In genomic region chr13:114387521-114388171, GRCm38 (mm10) we compare ENCODE assay signal across 7 mouse cellular contexts. TPM values are rescaled to one million over a fixed set of nuclear protein-coding genes. Genes with fewer than 3 reads are reported as not detected.
DNase-seq lines count a peak whose midpoint lies in the region; ATAC-seq lines count a peak whose summit lies in the region.

No protein-coding gene starts in this region.

- no peaks in the 10 kb centered on the region for H3K9me3 ChIP-seq in embryonic facial prominence, embryonic 10.5 days
- no peaks in the 10 kb centered on the region for H3K9me3 ChIP-seq in limb, embryonic 10.5 days (replicated peaks)
- no peaks in the 10 kb centered on the region for H3K9me3 ChIP-seq in midbrain, embryonic 13.5 days

- H3K36me3 ChIP-seq in embryonic facial prominence, embryonic 10.5 days (replicated peaks) = peaks cover 14% of the 10 kb centered on the region
- peaks cover 9% of the 10 kb centered on the region for H3K36me3 ChIP-seq in limb, embryonic 10.5 days
- peaks cover 5% of the 10 kb centered on the region for H3K36me3 ChIP-seq in midbrain, embryonic 13.5 days

- peak; percentile 97 for DNase-seq in adrenal gland, postnatal 10 days
- DNase-seq in embryonic facial prominence, embryonic 10.5 days (ENCODE audit: low spot score) = peak; percentile 90
- peak; percentile 85 for DNase-seq in kidney, adult 11 months
- DNase-seq in limb, embryonic 10.5 days (ENCODE audit: low spot score) = peak; percentile 93
- DNase-seq in spleen, adult 12 weeks (ENCODE audit: low spot score) = peak; percentile 79

- ATAC-seq in granulocyte monocyte progenitor cell, adult 5-6 weeks (replicated peaks; ENCODE audit: poor library complexity, severe bottlenecking) = peak; percentile 98
- peak; percentile 95 for ATAC-seq in midbrain, embryonic 13.5 days

- H3K27ac ChIP-seq in embryonic facial prominence, embryonic 10.5 days (replicated peaks) = peak overlapping the region; percentile 93
- H3K27ac ChIP-seq in limb, embryonic 10.5 days = peak overlapping the region; percentile 93
- H3K27ac ChIP-seq in midbrain, embryonic 13.5 days = peak overlapping the region; percentile 87

- H3K9ac ChIP-seq in midbrain, embryonic 13.5 days (replicated peaks) = peak overlapping the region; percentile 87

- WGBS in embryonic facial prominence, embryonic 10.5 days = under 1% methylated on average over 37 of the region's 37 CpGs
- WGBS in limb, embryonic 10.5 days = under 1% methylated on average over 37 of the region's 37 CpGs
- WGBS in midbrain, embryonic 13.5 days = 0% methylated on average over 37 of the region's 37 CpGs

- H3K4me1 ChIP-seq in embryonic facial prominence, embryonic 10.5 days = peaks cover 10% of the 10 kb centered on the region; the same call in 1 of the 2 replicates
- peaks cover 9% of the 10 kb centered on the region for H3K4me1 ChIP-seq in limb, embryonic 10.5 days
- H3K4me1 ChIP-seq in midbrain, embryonic 13.5 days (replicated peaks) = peaks cover 13% of the 10 kb centered on the region

- H3K27me3 ChIP-seq in embryonic facial prominence, embryonic 10.5 days (replicated peaks; ENCODE audit: low read depth, poor library complexity, severe bottlenecking) = no peaks in the 10 kb centered on the region
- H3K27me3 ChIP-seq in limb, embryonic 10.5 days (ENCODE audit: low read depth, poor library complexity, severe bottlenecking) = no peaks in the 10 kb centered on the region
- H3K27me3 ChIP-seq in midbrain, embryonic 13.5 days = no peaks in the 10 kb centered on the region

- H3K4me2 ChIP-seq in midbrain, embryonic 13.5 days (replicated peaks) = peak overlapping the region; percentile 66

- H3K4me3 ChIP-seq in embryonic facial prominence, embryonic 10.5 days = peak overlapping the region; percentile 95
- peak overlapping the region; percentile 96 for H3K4me3 ChIP-seq in limb, embryonic 10.5 days
- H3K4me3 ChIP-seq in midbrain, embryonic 13.5 days (replicated peaks) = peak overlapping the region; percentile 64

RNA-seq across cellular contexts. Expression of gene Ndufs4, which starts 0.4 kb away (rescaled TPM):
- 100 to 1,000 TPM; 410 to 451 TPM for total RNA-seq in adrenal gland, postnatal 10 days (2021)
- 246 and 273 TPM in 2 replicates for polyA plus RNA-seq in embryonic facial prominence, embryonic 10.5 days (2016; fragmentation: Nextera tagmentation; extraction: Ambion mirVana)
- 141 and 160 TPM in 2 replicates for total RNA-seq in granulocyte monocyte progenitor cell, adult 5-6 weeks (2014; fragmentation: Nextera tagmentation)
- total RNA-seq in granulocyte monocyte progenitor cell, adult 5-6 weeks (2017) = 137 and 177 TPM in 2 replicates
- polyA plus RNA-seq in limb, embryonic 10.5 days (2016; fragmentation: Nextera tagmentation; extraction: Ambion mirVana) = 275 TPM in 2 replicates
- 380 and 387 TPM in 2 replicates for polyA plus RNA-seq in midbrain, embryonic 13.5 days (2015; fragmentation: Nextera tagmentation; extraction: Ambion mirVana)

Comparison
In these comparisons a context has a peak if more than half of its experiments do, and no peak if none do; other contexts are left out.
1. Peak in every context shown above with its lines: DNase-seq, ATAC-seq, H3K4me3 ChIP-seq and H3K27ac ChIP-seq.